Mouse (Mus musculus) adrenal gland (tissue): ENCODE measurements at regions not wholly inside any gene's neighbourhood (a gene's known extent, or its start where the extent isn't known, plus 50 kb on each side); places are given as distances from the start of the nearest gene placed in this dataset.
"Not testable (repeated sequence)": the region's sequence is repeated elsewhere in the genome, so short reads cannot be mapped to it uniquely, and the experiment has no call there.

Source experiments
- intact Hi-C: fragments of 180-260 bp; cut with DNase I; formaldehyde crosslinking; loops from one replicate; pipeline ENCODE4 v1.15.1; 2025

DNA sequence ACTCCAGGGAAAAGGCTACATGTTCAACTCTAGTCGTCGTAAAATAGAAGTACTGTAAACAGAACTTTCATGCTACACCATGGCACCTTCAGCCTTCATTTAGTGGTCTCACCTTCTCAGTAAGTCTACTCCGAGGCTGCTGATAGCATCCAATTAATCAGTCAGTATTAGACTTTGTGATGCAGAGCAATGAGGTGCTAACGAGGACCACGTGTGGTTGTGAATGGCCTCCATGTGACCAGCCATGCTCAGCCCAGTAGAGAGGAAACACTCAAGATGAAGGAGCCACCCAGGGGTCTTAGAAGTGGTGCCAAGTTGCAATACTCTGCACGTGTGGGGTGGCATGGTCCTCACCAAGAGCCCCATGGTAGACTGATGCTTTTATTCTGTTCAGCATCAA lies 112.2 kb upstream of the Nt5e start:
- intact Hi-C loops: no loop called here

- intact Hi-C loops: loop anchor here (10.0 kb wide), 1 partner anchor 796 kb away; no protein-coding TSS in a partner anchor
Observed at GRCm38 (mm10) chr9:88220360-88220759, 106.6 kb upstream of the Nt5e start.

DNA sequence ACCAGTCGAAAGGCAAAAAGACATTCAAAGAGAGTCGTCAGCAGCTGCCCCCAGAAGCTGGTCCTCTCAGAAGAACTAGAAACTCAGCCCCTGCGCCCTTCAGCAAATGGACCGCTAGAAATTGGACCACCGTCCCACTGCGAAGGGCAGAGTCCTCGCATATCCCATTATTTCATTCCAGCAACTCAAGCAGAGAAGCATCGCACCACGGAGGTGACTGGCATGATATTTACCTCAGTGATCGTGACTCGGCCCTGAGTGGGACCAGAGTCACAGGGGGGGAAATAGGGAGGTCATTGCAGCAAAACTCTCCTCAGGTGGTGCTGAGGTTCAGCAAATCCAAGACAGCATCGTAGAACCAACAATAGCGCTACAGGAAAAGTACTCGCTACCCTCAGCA lies 105.7 kb upstream of the Nt5e start:
- intact Hi-C loops: loop anchor here (10.0 kb wide), 1 partner anchor 796 kb away; no protein-coding TSS in a partner anchor

- intact Hi-C loops: loop anchor here (2.0 to 10.0 kb wide), 2 partner anchors 513 to 797 kb away; no protein-coding TSS in a partner anchor
Observed at GRCm38 (mm10) chr9:88221850-88222353, 105.1 kb upstream of the Nt5e start.

DNA sequence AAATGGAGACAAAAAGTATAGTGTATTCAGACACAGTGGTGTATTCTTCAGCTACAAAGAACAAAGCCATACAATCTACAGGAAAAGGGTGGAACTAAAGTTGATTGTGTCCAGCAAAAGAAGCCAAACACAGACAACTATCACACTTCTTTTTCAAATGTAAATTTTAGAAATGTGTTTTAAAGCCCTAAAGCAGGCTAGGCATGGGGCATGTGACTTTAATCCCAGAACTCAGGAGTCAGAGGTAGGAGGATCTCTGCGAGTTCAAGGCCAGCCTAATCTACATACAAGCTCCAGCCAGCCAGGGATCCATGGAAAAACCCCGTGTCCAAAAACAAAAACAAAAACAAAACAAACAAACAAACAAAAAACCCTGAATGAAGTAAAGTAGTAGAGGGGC lies 89.9 kb upstream of the Nt5e start:
- intact Hi-C loops: no loop called here

DNA sequence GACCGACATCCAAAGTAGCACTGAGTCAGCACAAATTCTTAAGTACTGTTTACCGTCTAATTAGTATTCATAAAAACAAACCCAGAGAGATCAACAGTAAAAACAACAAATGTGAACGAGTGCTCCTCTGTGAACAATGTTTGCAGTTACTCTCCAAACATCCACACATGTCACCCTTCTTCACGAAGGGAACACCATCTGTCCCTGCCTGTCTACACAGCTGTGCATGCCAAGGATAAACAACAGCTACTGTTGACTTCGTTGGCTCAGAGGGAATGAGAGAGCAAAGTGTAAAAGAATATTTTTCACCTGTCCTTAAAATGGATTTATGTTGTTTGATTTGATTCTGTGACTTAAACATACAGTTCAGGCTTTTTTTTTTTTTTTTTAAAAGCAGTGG lies 88.7 kb upstream of the Nt5e start:
- intact Hi-C loops: no loop called here

DNA sequence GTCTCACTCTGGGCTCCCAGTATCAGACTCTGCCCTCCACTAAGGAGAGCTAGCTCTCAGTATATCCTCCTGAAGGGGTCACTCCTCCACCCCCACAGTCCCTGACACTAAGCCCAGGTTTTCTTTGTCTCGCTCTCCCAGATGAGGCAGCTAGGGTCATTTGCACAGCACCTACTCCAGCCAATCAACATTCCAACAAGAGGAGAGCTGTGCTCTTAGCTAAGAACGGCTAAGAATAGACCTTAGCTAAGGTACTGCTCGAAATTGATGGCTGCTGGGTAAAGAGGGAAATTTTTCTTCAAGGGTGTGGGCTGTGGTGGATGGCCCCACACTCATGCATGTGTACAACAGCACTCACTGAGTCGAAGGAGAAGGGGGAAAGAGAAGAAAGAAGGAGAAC lies 86.3 kb upstream of the Nt5e start:
- intact Hi-C loops: loop anchor here (1.0 to 5.0 kb wide), 3 partner anchors 122 to 308 kb away; partner anchors contain the start of gene Zfp949

DNA sequence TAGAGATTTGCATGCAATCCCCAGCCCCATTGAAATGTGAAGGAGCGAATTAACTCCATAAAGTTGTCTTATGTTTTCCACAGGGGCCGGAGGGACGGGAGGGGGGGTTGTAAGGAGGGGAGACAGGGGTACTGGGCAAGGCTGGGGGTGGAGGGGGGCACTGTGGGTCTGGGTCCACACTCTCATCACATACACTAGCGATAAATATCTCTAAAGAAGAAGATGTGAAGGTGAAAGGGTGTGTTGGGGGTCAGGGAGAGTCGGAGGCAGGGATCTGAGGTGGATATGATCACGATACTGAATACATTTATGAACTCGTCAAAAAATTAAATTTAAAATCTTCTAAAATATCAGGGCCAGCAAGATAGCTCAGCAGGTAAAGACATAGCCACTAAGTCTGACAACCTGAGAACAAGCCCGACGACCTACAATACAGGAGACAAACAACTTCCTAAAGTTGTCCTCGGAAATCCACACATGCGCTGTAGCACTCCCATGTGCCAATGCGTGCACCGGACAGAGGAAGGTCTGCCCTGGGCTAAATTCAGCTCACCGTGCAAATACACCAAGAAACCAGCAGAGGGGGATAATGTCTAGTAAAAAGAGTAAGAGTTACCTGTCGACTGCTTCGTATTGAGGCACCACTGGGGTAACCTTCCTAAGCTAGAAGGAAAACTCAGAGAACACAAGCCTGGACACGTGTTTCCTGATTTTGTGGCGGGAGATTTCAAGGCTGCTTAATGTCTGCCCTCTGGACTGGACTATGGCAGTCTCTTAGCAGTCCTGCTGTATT lies 85.6 kb upstream of the Nt5e start:
- intact Hi-C loops: loop anchor here (1.0 to 5.0 kb wide), 3 partner anchors 121 to 307 kb away; partner anchors contain the start of gene Zfp949

- intact Hi-C loops: loop anchor here (5.0 kb wide), 2 partner anchors 120 to 160 kb away; no protein-coding TSS in a partner anchor
Observed at GRCm38 (mm10) chr9:88242530-88242929, 84.5 kb upstream of the Nt5e start.

- intact Hi-C loops: loop anchor here (5.0 kb wide), 2 partner anchors 118 to 158 kb away; no protein-coding TSS in a partner anchor
Observed at GRCm38 (mm10) chr9:88244492-88244891, 82.5 kb upstream of the Nt5e start.

- intact Hi-C loops: no loop called here
Observed at GRCm38 (mm10) chr9:88255948-88256347, 71.0 kb upstream of the Nt5e start.

- intact Hi-C loops: no loop called here
Observed at GRCm38 (mm10) chr9:88259627-88260026, 67.4 kb upstream of the Nt5e start.

GRCm38 (mm10) chr9:88260072-88260635 lies 66.8 kb upstream of the Nt5e start:
- intact Hi-C loops: no loop called here

- intact Hi-C loops: no loop called here
Observed at GRCm38 (mm10) chr9:88262461-88262860, 64.5 kb upstream of the Nt5e start.

- intact Hi-C loops: not testable (repeated sequence)
Observed at GRCm38 (mm10) chr9:88266346-88266745, 60.7 kb upstream of the Nt5e start.

DNA sequence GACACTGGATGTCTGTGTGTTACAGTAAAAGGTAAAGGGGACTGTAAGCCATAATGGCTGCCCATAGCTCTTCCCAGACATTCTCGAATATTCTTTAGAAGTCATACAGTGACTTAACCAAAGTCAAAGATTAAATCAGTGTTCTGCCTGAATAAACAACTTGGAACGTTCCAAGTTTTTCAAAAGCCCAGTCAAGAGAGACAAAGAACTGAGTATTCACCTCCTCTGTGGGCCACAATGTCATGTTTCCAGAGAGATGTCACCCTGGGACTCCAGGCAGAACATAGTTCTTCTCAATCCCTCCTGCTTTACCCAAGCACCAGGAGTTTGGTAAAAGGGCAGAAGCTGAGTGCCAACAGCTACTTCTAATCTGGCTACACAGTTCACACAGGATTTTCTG lies 58.2 kb upstream of the Nt5e start:
- intact Hi-C loops: no loop called here

DNA sequence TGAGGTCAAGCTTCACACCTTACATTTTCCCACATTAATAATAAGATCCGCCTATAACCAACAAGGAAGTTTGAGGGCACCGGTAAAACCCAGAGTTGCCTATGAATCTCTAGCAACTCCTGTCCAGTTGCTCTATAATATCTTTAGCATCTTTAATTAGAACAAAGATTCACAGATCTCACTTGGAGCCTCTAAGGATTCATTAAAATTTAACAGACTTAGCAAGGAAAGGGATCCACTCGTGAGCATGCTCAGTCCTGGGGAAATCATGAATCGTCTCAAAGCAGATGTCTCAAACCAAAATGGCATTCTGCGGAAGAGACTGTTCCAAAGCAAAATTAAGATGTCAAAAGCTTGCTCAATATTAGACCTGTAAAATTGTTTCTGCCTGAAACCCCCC lies 57.8 kb upstream of the Nt5e start:
- intact Hi-C loops: no loop called here

DNA sequence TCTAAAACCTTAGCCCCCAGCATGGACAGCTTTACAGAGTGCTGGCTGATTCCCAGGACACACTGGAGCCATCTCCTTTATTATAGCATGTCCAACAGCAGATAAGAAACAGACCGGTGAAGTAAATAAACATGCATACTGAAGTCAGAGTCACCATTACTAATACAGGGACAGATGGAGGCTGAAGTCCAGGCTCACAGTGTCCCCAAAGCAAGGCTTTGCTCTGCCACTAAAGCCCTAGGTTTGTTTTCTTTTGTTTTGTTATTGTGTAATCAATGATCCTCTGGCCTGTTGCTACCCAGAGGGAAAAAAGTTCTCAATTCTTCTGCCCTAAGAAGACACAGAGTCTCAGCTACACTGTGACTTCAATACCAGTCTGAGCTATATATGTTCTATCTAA lies 56.2 kb upstream of the Nt5e start:
- intact Hi-C loops: no loop called here

GRCm38 (mm10) chr9:88273304-88273703 lies 53.7 kb upstream of the Nt5e start:
- intact Hi-C loops: no loop called here

DNA sequence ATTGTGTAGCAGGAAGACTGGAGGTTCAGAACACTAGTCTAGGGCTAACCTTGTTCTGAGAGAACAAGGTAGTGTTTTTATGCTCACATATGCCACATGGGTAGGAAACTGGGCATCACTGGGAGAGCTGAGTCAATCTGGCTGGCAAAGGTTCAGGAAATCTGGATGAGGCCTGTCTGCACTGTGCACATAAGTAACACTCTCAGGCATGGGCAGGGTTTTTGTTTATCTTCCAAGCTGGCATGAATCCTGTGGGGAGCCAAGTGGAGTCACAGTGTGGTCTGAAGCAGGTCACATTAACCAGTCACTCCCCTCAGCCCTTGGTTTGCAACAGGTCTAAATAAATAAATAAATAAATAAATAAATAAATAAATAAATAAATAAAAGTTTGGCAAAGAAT lies 53.0 kb upstream of the Nt5e start:
- intact Hi-C loops: no loop called here

GRCm38 (mm10) chr9:88274681-88275336 lies 52.2 kb upstream of the Nt5e start:
- intact Hi-C loops: no loop called here

DNA sequence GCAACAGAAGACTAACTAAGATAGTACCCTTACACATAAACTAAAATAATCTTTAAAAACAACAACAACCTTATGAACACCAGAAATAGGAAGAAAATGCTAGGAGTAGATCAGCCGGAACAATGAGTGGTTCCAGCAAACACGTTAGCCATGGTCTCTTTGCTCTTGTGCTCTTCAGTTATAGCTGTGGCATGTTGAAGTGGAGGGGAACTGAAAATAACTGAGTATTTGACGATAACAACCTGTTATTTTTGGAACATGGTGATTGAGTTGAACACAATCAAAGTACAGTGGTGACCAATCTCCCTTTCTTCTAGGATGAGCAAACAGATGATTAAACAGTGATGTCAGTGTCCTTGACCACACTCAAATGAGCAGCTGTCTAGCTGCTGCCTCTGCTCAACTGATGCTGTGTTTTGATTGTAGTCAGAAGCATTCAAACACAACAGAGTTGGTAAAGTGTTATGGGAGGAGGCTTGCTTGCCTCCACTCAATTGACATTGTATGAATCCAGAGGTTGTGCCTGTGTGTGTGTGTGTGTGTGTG lies 50.9 kb upstream of the Nt5e start:
- intact Hi-C loops: no loop called here
